Mouse (Mus musculus) megakaryocyte, embryonic 14.5 days (primary cell): ENCODE measurements around the gene Zbtb20.

ENCODE experiments used
- FLI1 ChIP-seq: IDR thresholded peaks from 2 replicates; pipeline ENCODE4 v1.6.1; 2012; ENCODE audit warnings: low read length, inconsistent platforms, mixed read lengths
- GATA1 ChIP-seq: IDR thresholded peaks from 3 replicates; pipeline ENCODE4 v1.6.1; 2012; ENCODE audit warnings: mixed read lengths, low read length, inconsistent platforms, borderline replicate concordance

- no peak for TF ChIP-seq GATA1
- TF ChIP-seq FLI1, result no peak
Observed at GRCm38 (mm10) chr16:42914457-42915085, 38.9 kb downstream of the Zbtb20 start.
